Mouse (Mus musculus): ENCODE measurements around the gene Cyp2s1. TPM values are rescaled to one million over a fixed set of nuclear protein-coding genes. Genes with fewer than 3 reads are reported as not detected.

Cyp2s1 gene
- polyA plus RNA-seq, 1 experiment: 4.9 TPM

GRCm38 (mm10) chr7:25785752-25786151, 31.0 kb downstream of the Cyp2s1 start:
- Histone ChIP-seq H3K4me1 (ENCODE audit: control insufficient read depth, insufficient read depth, low read length) (peaks cover 4% of the 10 kb centered on the region; the same call in 1 of the 2 replicates), H3K4me3 (ENCODE audit: insufficient read depth, low read length) (no peak overlapping the region), H3K27ac (ENCODE audit: insufficient read depth, low read length) (no peak overlapping the region)
- no peak for TF ChIP-seq POLR2A (IDR thresholded peaks at IDR 0.05; ENCODE audit: extremely low read depth, insufficient read depth, low read length)
- TF ChIP-seq CTCF (IDR thresholded peaks at IDR 0.05; ENCODE audit: extremely low read depth, insufficient read depth, low read length): no peak

GRCm38 (mm10) chr7:25784808-25785207, 31.9 kb downstream of the Cyp2s1 start:
- TF ChIP-seq CTCF (IDR thresholded peaks at IDR 0.05; ENCODE audit: extremely low read depth, insufficient read depth, low read length) (no peak), POLR2A (IDR thresholded peaks at IDR 0.05; ENCODE audit: extremely low read depth, insufficient read depth, low read length) (no peak)
- H3K27ac ChIP-seq (ENCODE audit: insufficient read depth, low read length): no peak overlapping the region
- no peak overlapping the region for H3K4me3 ChIP-seq (ENCODE audit: insufficient read depth, low read length)
- H3K4me1 ChIP-seq (ENCODE audit: control insufficient read depth, insufficient read depth, low read length): peaks cover 4% of the 10 kb centered on the region; the same call in 1 of the 2 replicates

- H3K4me1 ChIP-seq (ENCODE audit: control insufficient read depth, insufficient read depth, low read length): peaks cover 4% of the 10 kb centered on the region; the same call in 1 of the 2 replicates
- no peak overlapping the region for H3K4me3 ChIP-seq (ENCODE audit: insufficient read depth, low read length)
- TF ChIP-seq POLR2A (IDR thresholded peaks at IDR 0.05; ENCODE audit: extremely low read depth, insufficient read depth, low read length) (no peak), CTCF (IDR thresholded peaks at IDR 0.05; ENCODE audit: extremely low read depth, insufficient read depth, low read length) (no peak)
- no peak overlapping the region for H3K27ac ChIP-seq (ENCODE audit: insufficient read depth, low read length)
Measured at GRCm38 (mm10) chr7:25783746-25784145, 33.0 kb downstream of the Cyp2s1 start.

GRCm38 (mm10) chr7:25782744-25783143, 34.0 kb downstream of the Cyp2s1 start:
- TF ChIP-seq POLR2A (IDR thresholded peaks at IDR 0.05; ENCODE audit: extremely low read depth, insufficient read depth, low read length) (no peak), CTCF (IDR thresholded peaks at IDR 0.05; ENCODE audit: extremely low read depth, insufficient read depth, low read length) (no peak)
- Histone ChIP-seq H3K4me3 (ENCODE audit: insufficient read depth, low read length) (no peak overlapping the region), H3K4me1 (ENCODE audit: control insufficient read depth, insufficient read depth, low read length) (peaks cover 4% of the 10 kb centered on the region; the same call in 1 of the 2 replicates), H3K27ac (ENCODE audit: insufficient read depth, low read length) (no peak overlapping the region)

- no peak overlapping the region for H3K27ac ChIP-seq (ENCODE audit: insufficient read depth, low read length)
- peaks cover 4% of the 10 kb centered on the region; the same call in 1 of the 2 replicates for H3K4me1 ChIP-seq (ENCODE audit: control insufficient read depth, insufficient read depth, low read length)
- H3K4me3 ChIP-seq (ENCODE audit: insufficient read depth, low read length): no peak overlapping the region
- TF ChIP-seq CTCF (IDR thresholded peaks at IDR 0.05; ENCODE audit: extremely low read depth, insufficient read depth, low read length) (no peak), POLR2A (IDR thresholded peaks at IDR 0.05; ENCODE audit: extremely low read depth, insufficient read depth, low read length) (no peak)
Measured at GRCm38 (mm10) chr7:25781937-25782610, 34.6 kb downstream of the Cyp2s1 start.

- no peak for TF ChIP-seq CTCF (IDR thresholded peaks at IDR 0.05; ENCODE audit: extremely low read depth, insufficient read depth, low read length)
- Histone ChIP-seq H3K4me3 (ENCODE audit: insufficient read depth, low read length) (no peak overlapping the region), H3K27ac (ENCODE audit: insufficient read depth, low read length) (no peak overlapping the region), H3K4me1 (ENCODE audit: control insufficient read depth, insufficient read depth, low read length) (peaks cover 4% of the 10 kb centered on the region; the same call in 1 of the 2 replicates)
Measured at GRCm38 (mm10) chr7:25781321-25781936, 35.3 kb downstream of the Cyp2s1 start.

GRCm38 (mm10) chr7:25780753-25781152, 36.0 kb downstream of the Cyp2s1 start:
- H3K27ac ChIP-seq (ENCODE audit: insufficient read depth, low read length): no peak overlapping the region
- no peak overlapping the region for H3K4me3 ChIP-seq (ENCODE audit: insufficient read depth, low read length)
- TF ChIP-seq CTCF (IDR thresholded peaks at IDR 0.05; ENCODE audit: extremely low read depth, insufficient read depth, low read length) (no peak), POLR2A (IDR thresholded peaks at IDR 0.05; ENCODE audit: extremely low read depth, insufficient read depth, low read length) (no peak)
- H3K4me1 ChIP-seq (ENCODE audit: control insufficient read depth, insufficient read depth, low read length): peaks cover 4% of the 10 kb centered on the region; the same call in 1 of the 2 replicates

GRCm38 (mm10) chr7:25780021-25780420, 36.7 kb downstream of the Cyp2s1 start:
- Histone ChIP-seq H3K4me1 (ENCODE audit: control insufficient read depth, insufficient read depth, low read length) (peaks cover 4% of the 10 kb centered on the region; the same call in 1 of the 2 replicates), H3K27ac (ENCODE audit: insufficient read depth, low read length) (no peak overlapping the region), H3K4me3 (ENCODE audit: insufficient read depth, low read length) (no peak overlapping the region)
- TF ChIP-seq POLR2A (IDR thresholded peaks at IDR 0.05; ENCODE audit: extremely low read depth, insufficient read depth, low read length): no peak
- TF ChIP-seq CTCF (IDR thresholded peaks at IDR 0.05; ENCODE audit: extremely low read depth, insufficient read depth, low read length): no peak

- H3K27ac ChIP-seq (ENCODE audit: insufficient read depth, low read length): no peak overlapping the region
- TF ChIP-seq POLR2A (IDR thresholded peaks at IDR 0.05; ENCODE audit: extremely low read depth, insufficient read depth, low read length): no peak
- TF ChIP-seq CTCF (IDR thresholded peaks at IDR 0.05; ENCODE audit: extremely low read depth, insufficient read depth, low read length): no peak
- H3K4me3 ChIP-seq (ENCODE audit: insufficient read depth, low read length): no peak overlapping the region
- no peaks in the 10 kb centered on the region for H3K4me1 ChIP-seq (ENCODE audit: control insufficient read depth, insufficient read depth, low read length)
Measured at GRCm38 (mm10) chr7:25768229-25768628, 48.5 kb downstream of the Cyp2s1 start.

- no peak for TF ChIP-seq POLR2A (IDR thresholded peaks at IDR 0.05; ENCODE audit: extremely low read depth, insufficient read depth, low read length)
- no peak for TF ChIP-seq CTCF (IDR thresholded peaks at IDR 0.05; ENCODE audit: extremely low read depth, insufficient read depth, low read length)
- Histone ChIP-seq H3K4me3 (ENCODE audit: insufficient read depth, low read length) (no peak overlapping the region), H3K27ac (ENCODE audit: insufficient read depth, low read length) (no peak overlapping the region), H3K4me1 (ENCODE audit: control insufficient read depth, insufficient read depth, low read length) (no peaks in the 10 kb centered on the region)
Measured at GRCm38 (mm10) chr7:25766108-25766507, 50.6 kb downstream of the Cyp2s1 start.

All from cortical plate, adult 2 months (tissue).